Mouse (Mus musculus): ENCODE results near the gene Rrp7a. TPM values are rescaled to one million over a fixed set of nuclear protein-coding genes. Genes with fewer than 3 reads are reported as not detected.

Rrp7a gene
- total RNA-seq, 2 experiments from 2014 or later, result 150 to 152 TPM

Other genes with a start within 250 kb of the Rrp7a start
- 100 to 1,000 TPM; 212 to 230 TPM for gene Tcf20, start 134.9 kb downstream of the Rrp7a start, total RNA-seq (2021)
- gene Nfam1, start 89.5 kb downstream of the Rrp7a start, total RNA-seq (2021), result 1 to 10 TPM; 1.8 to 2.1 TPM
- gene Serhl, start 33.3 kb downstream of the Rrp7a start, total RNA-seq (2021), result 10 to 100 TPM in 1 of 2 experiments, 1 to 10 TPM in 1; 9.3 to 10.1 TPM
- 10 to 100 TPM; 81.4 to 92.1 TPM for gene Poldip3, start 26.6 kb upstream of the Rrp7a start, total RNA-seq (2021)
- 10 to 100 TPM; 59.0 to 60.0 TPM for gene Cyb5r3, start 49.8 kb upstream of the Rrp7a start, total RNA-seq (2021)
- 1 to 10 TPM; 2.0 to 4.0 TPM for gene A4galt, start 129.0 kb upstream of the Rrp7a start, total RNA-seq (2021)
- 10 to 100 TPM; 19.6 to 19.7 TPM for gene Arfgap3, start 227.4 kb upstream of the Rrp7a start, total RNA-seq (2021)